Mouse (Mus musculus) embryonic facial prominence, embryonic 10.5 days (tissue): ENCODE data around the gene Celf1. TPM values are rescaled to one million over a fixed set of nuclear protein-coding genes. Genes with fewer than 3 reads are reported as not detected.
A peak's percentile ranks its signal among the peaks of the same experiment; 100 is the strongest.

Source experiments
- DNase-seq: peaks from one replicate; pipeline ENCODE4 v3.0.0-alpha.2; 2017; ENCODE audit warnings: low spot score
- H3K27ac ChIP-seq: fragments of 300-500 bp; sonication (generic); replicated peaks from 2 replicates; pipeline ENCODE4 v1.5.1; 2016; ENCODE audit warnings: mild to moderate bottlenecking
- H3K27me3 ChIP-seq: fragments of 300-500 bp; sonication (generic); replicated peaks from 2 replicates; pipeline ENCODE4 v1.6.1; 2016; ENCODE audit warnings: low read depth, mild to moderate bottlenecking; ENCODE audit not compliant: poor library complexity, severe bottlenecking
- H3K36me3 ChIP-seq: fragments of 300-500 bp; sonication (generic); replicated peaks from 2 replicates; pipeline ENCODE4 v1.6.1; 2016; ENCODE audit warnings: mild to moderate bottlenecking, moderate library complexity
- H3K4me1 ChIP-seq: fragments of 300-500 bp; sonication (generic); 2 replicates; pipeline ENCODE4 v1.6.1; 2016
- H3K4me3 ChIP-seq: fragments of 300-500 bp; sonication (generic); 2 replicates; pipeline ENCODE4 v1.5.1; 2016; ENCODE audit warnings: mild to moderate bottlenecking, moderate library complexity
- H3K9me3 ChIP-seq: fragments of 300-500 bp; sonication (generic); 2 replicates; pipeline ENCODE4 v1.6.1; 2016; ENCODE audit warnings: mild to moderate bottlenecking
- WGBS: fragments of 180-500 bp; shearing (Covaris S2); methylation state at CpG from one replicate; pipeline ENCODE4 v1.1.7; 2016; 5-methylcytosine and 5-hydroxymethylcytosine counted together
- polyA plus RNA-seq: library from polyadenylated mRNA; unstranded; fragments of >200 nt; fragmentation: Nextera tagmentation; extraction: Ambion mirVana; gene quantifications from 2 replicates; pipeline ENCODE4 v1.2.1, GENCODE M21; 2016

Celf1 gene
- polyA plus RNA-seq, 1 experiment from 2014 or later = 139 TPM

GRCm38 (mm10) chr2:90916560-90917232 is 23.5 kb upstream of the Celf1 start:
- H3K27ac ChIP-seq = peak overlapping the region; percentile 96
- 31% methylated on average over 7 of the region's 7 CpGs for WGBS
- no peak for DNase-seq
- no peaks in the 10 kb centered on the region for H3K9me3 ChIP-seq
- peak overlapping the region; percentile 66 for H3K4me3 ChIP-seq
- no peaks in the 10 kb centered on the region for H3K27me3 ChIP-seq
- H3K36me3 ChIP-seq = peaks cover 36% of the 10 kb centered on the region
- peaks cover 33% of the 10 kb centered on the region for H3K4me1 ChIP-seq

DNA sequence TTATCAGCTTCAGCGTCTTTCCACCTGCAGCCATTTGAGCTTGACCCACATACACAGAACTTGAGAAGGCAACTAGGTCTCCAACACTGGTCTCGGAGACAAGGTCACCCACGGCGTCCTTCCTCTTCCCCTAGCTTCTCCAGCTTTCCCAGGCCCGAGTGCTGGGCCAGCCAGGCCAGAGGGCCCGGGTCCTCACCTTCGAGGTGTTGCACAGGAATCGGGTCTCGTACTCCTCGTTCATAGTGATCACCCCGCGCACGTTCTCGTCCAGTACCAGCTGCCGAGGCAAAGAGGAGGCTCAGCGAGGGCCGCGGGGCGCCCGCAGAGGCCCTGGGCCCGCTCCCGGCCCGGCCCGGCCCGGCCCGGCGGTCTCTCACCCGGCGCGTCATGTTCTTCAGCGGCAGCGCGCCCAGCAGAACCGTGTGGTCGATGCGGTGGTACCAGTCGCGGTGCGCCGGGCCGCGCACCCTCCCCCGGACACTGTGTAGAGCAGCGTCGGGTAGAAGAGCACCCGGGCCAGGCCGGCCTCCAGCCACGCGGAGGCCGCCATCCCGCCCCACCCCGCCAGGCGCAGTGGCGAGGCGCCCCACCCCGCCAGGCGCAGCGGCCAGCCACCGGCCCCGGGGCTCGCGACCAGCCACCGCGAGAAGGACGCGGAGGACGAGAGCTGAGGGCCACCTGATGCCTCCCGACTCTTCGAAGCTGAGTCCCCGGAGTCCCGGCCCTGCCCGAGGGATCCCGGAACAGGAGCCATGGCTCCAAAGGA is 22.8 kb upstream of the Celf1 start:
- peak; percentile 84 for DNase-seq
- peak overlapping the region; percentile 66 for H3K4me3 ChIP-seq
- peaks cover 33% of the 10 kb centered on the region for H3K4me1 ChIP-seq
- WGBS = under 1% methylated on average over 73 of the region's 73 CpGs
- no peaks in the 10 kb centered on the region for H3K9me3 ChIP-seq
- H3K36me3 ChIP-seq = peaks cover 29% of the 10 kb centered on the region
- H3K27me3 ChIP-seq = no peaks in the 10 kb centered on the region
- H3K27ac ChIP-seq = peak overlapping the region; percentile 96

DNA sequence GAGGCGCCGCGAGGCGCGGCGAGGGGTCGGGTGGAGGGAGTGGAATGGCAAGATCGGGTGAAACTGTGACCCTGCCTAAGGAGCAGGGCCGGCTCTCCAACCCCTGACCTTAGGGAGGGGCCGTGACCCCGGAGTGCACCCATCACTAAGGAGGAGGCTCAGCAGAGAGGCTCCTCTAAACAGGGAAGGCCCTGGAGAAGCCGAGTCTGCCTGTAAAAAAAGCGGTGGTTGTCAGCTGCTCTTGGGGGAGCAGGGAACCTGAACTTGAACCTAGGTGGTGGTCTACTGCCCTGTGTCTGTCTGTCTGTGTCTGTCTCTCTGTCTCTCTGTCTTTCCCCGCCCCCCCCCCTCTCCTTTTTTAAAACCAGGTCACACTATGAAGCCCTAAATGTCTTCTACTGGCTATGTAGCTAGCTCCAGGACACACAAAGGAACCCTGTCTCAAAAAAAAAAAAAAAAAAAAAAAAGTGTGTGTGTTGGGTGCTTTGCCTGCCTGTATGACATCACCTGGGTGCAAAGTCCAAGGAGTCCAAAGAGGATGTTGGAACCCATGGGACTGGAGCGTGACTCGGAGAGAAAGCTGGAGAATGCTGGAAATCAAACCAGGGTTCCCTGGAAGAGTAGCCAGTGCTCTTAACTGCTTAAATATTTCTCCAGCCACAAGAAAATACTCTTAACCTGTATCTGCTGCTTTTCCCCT is 22.0 kb upstream of the Celf1 start:
- Histone ChIP-seq H3K36me3 (peaks cover 22% of the 10 kb centered on the region), H3K4me1 (peaks cover 33% of the 10 kb centered on the region), H3K27me3 (no peaks in the 10 kb centered on the region), H3K4me3 (peak overlapping the region; percentile 66), H3K27ac (peak overlapping the region; percentile 96), H3K9me3 (no peaks in the 10 kb centered on the region)
- DNase-seq = no peak
- WGBS = 11% methylated on average over 16 of the region's 16 CpGs

- H3K4me1 ChIP-seq = peaks cover 24% of the 10 kb centered on the region
- no peak for DNase-seq
- WGBS = 70% methylated on average over 1 of the region's 1 CpGs
- H3K9me3 ChIP-seq = no peaks in the 10 kb centered on the region
- no peak overlapping the region for H3K27ac ChIP-seq
- 0 out of 2 replicates have a peak, but pooled peaks cover 6% of the 10 kb centered on the region for H3K27me3 ChIP-seq
- no peak overlapping the region for H3K4me3 ChIP-seq
- H3K36me3 ChIP-seq = no peaks in the 10 kb centered on the region
Observed at GRCm38 (mm10) chr2:90921178-90921577, 19.0 kb upstream of the Celf1 start.

DNA sequence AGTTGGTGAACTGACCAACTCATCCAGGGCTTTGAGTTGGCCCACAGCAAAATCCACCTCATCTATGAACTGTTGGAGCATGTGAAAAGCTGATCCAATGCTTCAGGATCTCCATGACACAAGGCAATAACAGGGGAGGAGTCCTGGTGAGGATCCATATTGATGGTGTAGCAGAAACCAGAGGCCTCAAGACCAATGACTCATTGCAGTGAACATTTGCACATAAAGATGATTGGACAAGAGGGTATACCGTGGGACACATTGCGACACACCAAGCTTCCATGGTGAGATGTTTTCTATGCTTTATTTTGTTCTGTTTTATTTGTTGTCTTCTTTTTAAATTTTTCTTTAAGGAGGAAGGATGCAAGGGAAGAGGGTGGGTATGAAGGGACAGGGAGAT is 17.5 kb upstream of the Celf1 start:
- H3K27ac ChIP-seq = no peak overlapping the region
- 97% methylated on average over 2 of the region's 2 CpGs for WGBS

DNA sequence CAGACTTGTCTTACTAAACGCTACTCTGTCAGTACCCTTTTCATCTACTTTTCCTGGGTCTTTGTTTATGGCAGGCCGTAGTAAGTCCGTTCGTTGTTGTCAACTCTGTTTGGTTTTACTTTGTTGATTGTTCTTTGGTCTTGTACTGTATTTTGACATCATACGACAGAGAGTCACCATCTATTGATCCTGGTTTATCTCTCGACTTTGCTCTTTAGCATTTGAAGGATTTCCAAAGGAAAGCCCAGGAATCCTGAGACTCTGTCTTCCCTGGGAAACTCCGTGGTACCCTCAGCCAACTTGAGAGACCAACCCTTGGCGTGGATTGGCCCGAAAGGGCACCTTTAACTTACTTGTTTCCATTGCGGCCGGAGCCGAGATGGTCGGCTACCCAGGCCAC is 11.6 kb upstream of the Celf1 start:
- WGBS = 87% methylated on average over 13 of the region's 13 CpGs
- no peaks in the 10 kb centered on the region for H3K9me3 ChIP-seq
- peaks cover 19% of the 10 kb centered on the region; the same call in 1 of the 2 replicates for H3K27me3 ChIP-seq
- no peak overlapping the region for H3K4me3 ChIP-seq
- no peak for DNase-seq
- no peaks in the 10 kb centered on the region for H3K36me3 ChIP-seq
- H3K27ac ChIP-seq = no peak overlapping the region
- no peaks in the 10 kb centered on the region for H3K4me1 ChIP-seq

More for the DNA sequence above, 17.5 kb upstream of the Celf1 start:
- Histone ChIP-seq H3K27me3 (0 out of 2 replicates have a peak, but pooled peaks cover 6% of the 10 kb centered on the region), H3K9me3 (no peaks in the 10 kb centered on the region), H3K4me3 (no peak overlapping the region), H3K4me1 (peaks cover 10% of the 10 kb centered on the region), H3K36me3 (no peaks in the 10 kb centered on the region)
- DNase-seq = no peak

DNA sequence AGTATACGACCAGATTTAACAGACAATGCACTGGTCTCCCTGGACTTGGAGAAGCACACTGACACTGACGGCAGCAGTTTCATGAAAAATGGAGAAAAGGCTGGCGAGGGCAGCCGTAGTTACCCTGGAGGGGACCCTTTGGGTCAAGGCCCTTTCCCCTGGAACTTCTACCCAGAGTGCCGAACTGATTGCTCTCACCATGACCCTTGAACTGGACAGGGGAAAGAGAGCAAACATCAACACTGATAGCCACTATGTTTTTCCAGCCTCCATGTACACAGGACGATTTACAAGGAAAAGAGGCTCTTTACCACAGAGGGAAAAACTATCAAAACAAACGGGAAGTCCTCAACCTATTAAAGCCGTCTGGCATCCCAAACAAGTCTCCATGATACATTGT is 8.4 kb upstream of the Celf1 start:
- WGBS = 70% methylated on average over 8 of the region's 8 CpGs
- H3K9me3 ChIP-seq = no peaks in the 10 kb centered on the region

DNA sequence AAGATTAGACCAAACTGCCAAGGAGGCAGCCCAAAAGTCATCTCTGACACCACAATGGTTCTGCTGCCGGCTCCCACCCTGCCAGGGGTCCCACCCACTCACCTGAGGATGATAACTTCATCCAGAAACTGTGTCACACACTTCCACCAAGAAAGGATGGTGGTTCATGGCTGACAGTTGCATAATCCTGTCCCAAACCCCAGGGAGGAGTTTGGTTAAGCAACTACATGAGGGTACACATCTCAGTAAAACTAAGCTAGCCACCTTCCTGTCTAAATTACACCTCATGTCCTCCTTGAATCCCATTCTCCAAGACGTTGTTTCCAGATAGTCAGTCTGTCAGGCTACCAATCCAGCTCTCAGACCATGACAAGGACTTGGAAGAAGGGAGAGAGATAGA is 7.9 kb upstream of the Celf1 start:
- Histone ChIP-seq H3K4me3 (no peak overlapping the region), H3K27ac (no peak overlapping the region), H3K9me3 (no peaks in the 10 kb centered on the region), H3K4me1 (no peaks in the 10 kb centered on the region), H3K36me3 (no peaks in the 10 kb centered on the region), H3K27me3 (peaks cover 14% of the 10 kb centered on the region; the same call in 1 of the 2 replicates)
- WGBS = 73% methylated on average over 2 of the region's 2 CpGs
- no peak for DNase-seq

More for the DNA sequence above, 8.4 kb upstream of the Celf1 start:
- no peak overlapping the region for H3K27ac ChIP-seq
- no peaks in the 10 kb centered on the region for H3K36me3 ChIP-seq
- H3K4me3 ChIP-seq = no peak overlapping the region
- H3K27me3 ChIP-seq = peaks cover 14% of the 10 kb centered on the region; the same call in 1 of the 2 replicates
- DNase-seq = no peak
- H3K4me1 ChIP-seq = no peaks in the 10 kb centered on the region

DNA sequence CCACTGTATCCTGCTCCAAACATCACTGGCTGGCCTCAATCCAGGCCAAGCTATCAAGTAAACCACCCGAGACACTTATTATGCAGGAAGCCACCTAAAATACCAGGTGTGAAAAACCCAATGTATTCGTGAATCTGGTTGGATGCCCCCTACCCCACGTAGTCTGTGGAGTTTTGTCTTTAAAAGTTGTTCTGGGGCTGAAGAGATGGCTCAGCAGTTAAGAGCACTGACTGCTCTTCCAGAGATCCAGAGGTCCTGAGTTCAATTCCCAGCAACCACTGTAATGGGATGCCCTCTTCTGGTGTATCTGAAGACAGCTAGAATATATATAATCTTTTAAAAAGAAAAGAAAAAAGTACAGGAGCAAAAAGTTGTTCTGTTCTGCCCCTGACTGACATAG is 1.8 kb upstream of the Celf1 start:
- H3K36me3 ChIP-seq = peaks cover 6% of the 10 kb centered on the region; the same call in 1 of the 2 replicates
- no peaks in the 10 kb centered on the region for H3K9me3 ChIP-seq
- no peak overlapping the region for H3K4me3 ChIP-seq
- DNase-seq = no peak
- H3K27me3 ChIP-seq = no peaks in the 10 kb centered on the region
- H3K27ac ChIP-seq = no peak overlapping the region
- 66% methylated on average over 3 of the region's 3 CpGs for WGBS
- peaks cover 23% of the 10 kb centered on the region for H3K4me1 ChIP-seq

GRCm38 (mm10) chr2:90939750-90940149 is 432 bp upstream of the Celf1 start:
- H3K27me3 ChIP-seq = no peaks in the 10 kb centered on the region
- peaks cover 23% of the 10 kb centered on the region for H3K4me1 ChIP-seq
- WGBS = 54% methylated on average over 8 of the region's 8 CpGs
- peak overlapping the region; percentile 98 for H3K27ac ChIP-seq
- no peak for DNase-seq
- peak overlapping the region; percentile 87 for H3K4me3 ChIP-seq
- H3K9me3 ChIP-seq = no peaks in the 10 kb centered on the region
- peaks cover 11% of the 10 kb centered on the region; the same call in 1 of the 2 replicates for H3K36me3 ChIP-seq

DNA sequence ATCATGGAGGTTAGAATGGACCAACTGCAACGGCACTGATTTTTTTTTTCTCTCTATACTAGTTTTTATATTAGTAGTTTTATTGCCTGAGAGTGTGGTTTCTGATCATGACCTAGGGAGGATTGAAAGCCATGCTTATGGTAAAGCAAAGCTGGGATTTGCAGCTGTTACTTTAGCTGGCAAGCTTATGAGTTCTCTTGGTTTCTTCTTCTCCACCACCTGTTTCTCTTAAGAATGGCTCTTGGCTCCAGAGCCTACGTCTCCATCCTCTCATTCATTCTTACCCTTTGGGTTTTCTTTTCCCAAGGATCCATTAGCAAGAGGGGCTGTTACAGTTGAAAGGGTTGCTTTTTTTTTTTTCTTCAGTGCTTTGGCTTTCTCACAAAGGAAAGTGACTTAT is 1.6 kb downstream of the Celf1 start:
- H3K4me3 ChIP-seq = peak overlapping the region; percentile 87
- no peaks in the 10 kb centered on the region for H3K27me3 ChIP-seq
- DNase-seq = no peak
- WGBS = 70% methylated on average over 2 of the region's 2 CpGs
- peaks cover 17% of the 10 kb centered on the region for H3K36me3 ChIP-seq
- no peaks in the 10 kb centered on the region for H3K9me3 ChIP-seq
- H3K4me1 ChIP-seq = peaks cover 23% of the 10 kb centered on the region
- no peak overlapping the region for H3K27ac ChIP-seq

- Histone ChIP-seq H3K4me1 (0 out of 2 replicates have a peak, but pooled peaks cover 3% of the 10 kb centered on the region), H3K27me3 (no peaks in the 10 kb centered on the region)
Observed at GRCm38 (mm10) chr2:90950149-90950548, 10.0 kb downstream of the Celf1 start.

More at GRCm38 (mm10) chr2:90950149-90950548, 10.0 kb downstream of the Celf1 start:
- Histone ChIP-seq H3K9me3 (no peaks in the 10 kb centered on the region), H3K36me3 (peaks cover 44% of the 10 kb centered on the region), H3K27ac (no peak overlapping the region), H3K4me3 (no peak overlapping the region)
- WGBS = 87% methylated on average over 5 of the region's 5 CpGs
- DNase-seq = no peak
